Mouse (Mus musculus) forebrain, postnatal 0 days (tissue): ENCODE measurements around the gene Aox2. TPM values are rescaled to one million over a fixed set of nuclear protein-coding genes. Genes with fewer than 3 reads are reported as not detected.

ENCODE experiments used
- ATAC-seq: fragments of 200-750 bp; cut with Nextera tagmentation; 2 replicates; pipeline ENCODE4 v1.8.0; 2017; ENCODE audit warnings: mild to moderate bottlenecking, moderate library complexity
- DNase-seq: peaks from one replicate; pipeline ENCODE4 v3.0.0-alpha.2; 2015
- H3K27ac ChIP-seq: fragments of 300-500 bp; sonication (generic); 2 replicates; pipeline ENCODE4 v1.5.1; 2014; ENCODE audit warnings: low read depth, mild to moderate bottlenecking, antibody characterized with exemption, low read length, moderate library complexity, mixed read lengths
- H3K27me3 ChIP-seq: fragments of 300-500 bp; sonication (generic); 2 replicates; pipeline ENCODE4 v1.6.1; 2014; ENCODE audit warnings: mild to moderate bottlenecking, low read length, mixed read lengths; ENCODE audit not compliant: insufficient read depth
- H3K36me3 ChIP-seq: fragments of 300-500 bp; sonication (generic); 2 replicates; pipeline ENCODE4 v1.6.1; 2014; ENCODE audit warnings: mild to moderate bottlenecking, moderate library complexity; ENCODE audit not compliant: insufficient read depth
- H3K4me1 ChIP-seq: fragments of 300-500 bp; sonication (generic); 2 replicates; pipeline ENCODE4 v1.6.1; 2014; ENCODE audit warnings: antibody characterized with exemption; ENCODE audit not compliant: insufficient read depth
- H3K4me2 ChIP-seq: fragments of 300-500 bp; sonication (generic); 2 replicates; pipeline ENCODE4 v1.6.1; 2014; ENCODE audit warnings: low read depth, mild to moderate bottlenecking, moderate library complexity
- H3K4me3 ChIP-seq: fragments of 300-500 bp; sonication (generic); 2 replicates; pipeline ENCODE4 v1.5.1; 2014; ENCODE audit warnings: low read depth, low read length, mixed read lengths
- H3K9ac ChIP-seq: fragments of 300-500 bp; sonication (generic); 2 replicates; pipeline ENCODE4 v1.6.1; 2014; ENCODE audit warnings: mild to moderate bottlenecking
- H3K9me3 ChIP-seq: fragments of 300-500 bp; sonication (generic); 2 replicates; pipeline ENCODE4 v1.6.1; 2016; ENCODE audit warnings: low read length
- CTCF ChIP-seq: sonication (generic); IDR thresholded peaks from 2 replicates; pipeline ENCODE4 v1.5.1; 2016; ENCODE audit warnings: antibody characterized with exemption, control low read depth, low read depth
- WGBS: fragments of 180-500 bp; shearing (Covaris S2); extraction: QIAGEN DNeasy Blood & Tissue Kit; methylation state at CpG from one replicate; pipeline ENCODE4 v1.1.7; 2014; 5-methylcytosine and 5-hydroxymethylcytosine counted together
- polyA plus RNA-seq: library from polyadenylated mRNA; unstranded; fragments of >200 nt; fragmentation: Nextera tagmentation; extraction: Ambion mirVana; gene quantifications from 2 replicates; pipeline ENCODE4 v1.2.1, GENCODE M21; 2015
- total RNA-seq: library from RNA; depleted of rRNA; stranded (reverse); fragments of >200 nt; gene quantifications from 2 replicates; pipeline ENCODE4 v1.2.3, GENCODE M21; 2014

Aox2 gene
- total and polyA plus RNA-seq, 2 experiments from 2014 or later = 0.05 TPM; not detected in 1

GRCm38 (mm10) chr1:58238961-58239360 lies 39.2 kb upstream of the Aox2 start:
- ATAC-seq (no peak), DNase-seq (no peak)
- no peak overlapping the region for H3K9ac ChIP-seq
- no peak overlapping the region for H3K4me2 ChIP-seq
- 92% methylated on average over 9 of the region's 9 CpGs for WGBS
- H3K36me3 ChIP-seq = no peaks in the 10 kb centered on the region
- H3K9me3 ChIP-seq = no peaks in the 10 kb centered on the region
- H3K4me1 ChIP-seq = no peaks in the 10 kb centered on the region
- no peak overlapping the region for H3K4me3 ChIP-seq
- no peak overlapping the region for H3K27ac ChIP-seq
- no peak for TF ChIP-seq CTCF
- no peaks in the 10 kb centered on the region for H3K27me3 ChIP-seq

GRCm38 (mm10) chr1:58240347-58240746 lies 37.8 kb upstream of the Aox2 start:
- Histone ChIP-seq H3K9ac (no peak overlapping the region), H3K4me3 (no peak overlapping the region), H3K27ac (no peak overlapping the region), H3K4me1 (no peaks in the 10 kb centered on the region), H3K36me3 (no peaks in the 10 kb centered on the region), H3K4me2 (no peak overlapping the region), H3K9me3 (no peaks in the 10 kb centered on the region), H3K27me3 (no peaks in the 10 kb centered on the region)
- ATAC-seq = no peak
- 0 out of 2 replicates have a peak, but pooled peaks have one; percentile 13 for TF ChIP-seq CTCF
- no peak for DNase-seq
- WGBS = 76% methylated on average over 6 of the region's 6 CpGs

- Histone ChIP-seq H3K9me3 (no peaks in the 10 kb centered on the region), H3K27ac (no peak overlapping the region), H3K4me3 (no peak overlapping the region), H3K36me3 (no peaks in the 10 kb centered on the region), H3K4me2 (no peak overlapping the region), H3K9ac (no peak overlapping the region), H3K27me3 (no peaks in the 10 kb centered on the region), H3K4me1 (no peaks in the 10 kb centered on the region)
- no peak for DNase-seq
- no peak for TF ChIP-seq CTCF
- 77% methylated on average over 3 of the region's 3 CpGs for WGBS
- no peak for ATAC-seq
Observed at GRCm38 (mm10) chr1:58244487-58244886, 33.6 kb upstream of the Aox2 start.

- H3K4me3 ChIP-seq = no peak overlapping the region
- no peak overlapping the region for H3K27ac ChIP-seq
- no peak overlapping the region for H3K9ac ChIP-seq
- DNase-seq (no peak), ATAC-seq (no peak)
- no peaks in the 10 kb centered on the region for H3K36me3 ChIP-seq
- H3K4me1 ChIP-seq = no peaks in the 10 kb centered on the region
- H3K4me2 ChIP-seq = no peak overlapping the region
- 80% methylated on average over 1 of the region's 1 CpGs for WGBS
- H3K9me3 ChIP-seq = no peaks in the 10 kb centered on the region
- no peak for TF ChIP-seq CTCF
- H3K27me3 ChIP-seq = no peaks in the 10 kb centered on the region
Observed at GRCm38 (mm10) chr1:58248518-58248917, 29.6 kb upstream of the Aox2 start.

GRCm38 (mm10) chr1:58253466-58253865 lies 24.7 kb upstream of the Aox2 start:
- WGBS = 88% methylated on average over 11 of the region's 11 CpGs
- Histone ChIP-seq H3K9me3 (no peaks in the 10 kb centered on the region), H3K27me3 (no peaks in the 10 kb centered on the region), H3K4me3 (no peak overlapping the region), H3K9ac (no peak overlapping the region), H3K36me3 (no peaks in the 10 kb centered on the region), H3K27ac (no peak overlapping the region), H3K4me2 (no peak overlapping the region), H3K4me1 (no peaks in the 10 kb centered on the region)
- TF ChIP-seq CTCF = no peak
- DNase-seq = no peak
- no peak for ATAC-seq

- no peak for TF ChIP-seq CTCF
- 80% methylated on average over 10 of the region's 10 CpGs for WGBS
- H3K27ac ChIP-seq = no peak overlapping the region
- H3K9ac ChIP-seq = no peak overlapping the region
- no peaks in the 10 kb centered on the region for H3K36me3 ChIP-seq
- ATAC-seq (no peak), DNase-seq (no peak)
- no peaks in the 10 kb centered on the region for H3K4me1 ChIP-seq
- no peak overlapping the region for H3K4me3 ChIP-seq
- no peaks in the 10 kb centered on the region for H3K9me3 ChIP-seq
- H3K4me2 ChIP-seq = no peak overlapping the region
- H3K27me3 ChIP-seq = no peaks in the 10 kb centered on the region
Observed at GRCm38 (mm10) chr1:58257195-58257991, 20.7 kb upstream of the Aox2 start.

DNA sequence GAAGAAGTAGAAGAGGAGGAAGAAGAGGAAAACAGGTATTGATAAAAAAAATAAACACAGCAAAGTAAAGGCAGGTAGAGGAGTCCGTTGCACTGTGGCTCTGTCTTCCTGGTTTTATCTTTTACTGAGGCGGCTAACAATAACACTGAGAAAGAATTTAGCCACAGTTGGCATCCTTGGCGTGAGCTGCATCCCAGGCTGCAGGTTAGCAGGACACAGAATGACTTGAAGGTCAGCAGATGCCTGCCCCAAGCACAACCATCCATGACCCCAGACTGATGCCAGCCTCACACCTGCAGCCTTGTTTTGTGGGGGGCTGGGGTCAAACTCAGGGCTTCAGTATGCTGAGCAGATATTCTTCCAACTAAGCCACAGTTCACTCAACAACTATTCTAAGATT lies 17.8 kb upstream of the Aox2 start:
- WGBS = 82% methylated on average over 3 of the region's 3 CpGs

More for the DNA sequence above, 17.8 kb upstream of the Aox2 start:
- no peak overlapping the region for H3K27ac ChIP-seq
- H3K4me3 ChIP-seq = no peak overlapping the region
- DNase-seq = no peak
- no peaks in the 10 kb centered on the region for H3K4me1 ChIP-seq
- H3K36me3 ChIP-seq = no peaks in the 10 kb centered on the region
- no peak for ATAC-seq
- H3K9me3 ChIP-seq = no peaks in the 10 kb centered on the region
- no peak overlapping the region for H3K4me2 ChIP-seq
- TF ChIP-seq CTCF = no peak
- no peaks in the 10 kb centered on the region for H3K27me3 ChIP-seq
- no peak overlapping the region for H3K9ac ChIP-seq
